Mouse (Mus musculus): Measurements from ENCODE around the gene Als2. TPM values are rescaled to one million over a fixed set of nuclear protein-coding genes. Genes with fewer than 3 reads are reported as not detected.

Gene Als2
- polyA plus RNA-seq, 1 experiment from 2014 or later: 22.5 TPM

DNA sequence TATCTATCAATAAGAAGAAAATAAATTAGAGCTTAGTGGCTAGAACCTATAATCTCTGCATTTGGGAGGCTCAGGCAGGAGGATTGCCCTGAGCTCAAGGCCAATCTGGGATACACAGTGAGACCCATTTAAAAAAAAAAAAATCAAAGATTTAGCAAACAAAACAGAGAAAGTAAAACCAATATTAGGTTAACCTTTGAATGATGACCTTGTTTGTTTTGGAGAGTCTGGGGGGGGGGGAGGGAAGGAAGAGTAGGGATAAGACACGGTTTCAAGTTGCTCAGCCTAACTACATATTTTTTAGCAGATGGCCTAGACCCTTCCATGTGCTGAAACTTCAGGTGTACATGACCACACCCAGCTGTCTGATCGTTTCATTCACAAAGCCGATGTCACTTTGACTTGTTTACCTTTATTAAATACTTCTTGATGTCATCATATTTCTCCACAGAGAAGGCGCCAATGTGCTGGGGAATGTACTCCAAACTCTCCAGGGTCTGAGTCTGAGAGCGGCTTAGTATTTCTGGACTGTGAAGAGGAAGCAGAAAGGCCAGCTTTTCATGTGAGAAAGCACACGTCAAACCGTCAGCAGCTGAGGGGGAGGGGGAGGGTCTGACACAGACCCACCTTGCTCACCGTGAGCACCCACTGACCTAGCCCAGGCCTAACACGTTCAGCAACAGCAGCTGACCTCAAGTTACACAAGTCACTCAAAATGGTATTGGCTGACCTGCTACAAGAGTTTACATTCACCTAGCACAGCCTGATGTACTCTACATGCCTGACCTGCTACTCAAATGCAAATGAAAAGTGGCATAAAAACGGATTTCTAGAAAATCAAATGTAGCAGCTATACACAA lies 62.3 kb downstream of the Als2 start:
- H3K9ac ChIP-seq (replicated peaks): no peak overlapping the region
- peaks cover 54% of the 10 kb centered on the region for H3K36me3 ChIP-seq
- ATAC-seq (ENCODE audit: low FRiP score, low read depth): no peak
- H3K4me1 ChIP-seq: no peaks in the 10 kb centered on the region
- H3K4me3 ChIP-seq: no peak overlapping the region
- H3K4me2 ChIP-seq (replicated peaks): no peak overlapping the region
- H3K27ac ChIP-seq (replicated peaks): no peak overlapping the region
- WGBS: 84% methylated on average over 10 of the region's 10 CpGs
- no peaks in the 10 kb centered on the region for H3K27me3 ChIP-seq
- H3K9me3 ChIP-seq: no peaks in the 10 kb centered on the region

DNA sequence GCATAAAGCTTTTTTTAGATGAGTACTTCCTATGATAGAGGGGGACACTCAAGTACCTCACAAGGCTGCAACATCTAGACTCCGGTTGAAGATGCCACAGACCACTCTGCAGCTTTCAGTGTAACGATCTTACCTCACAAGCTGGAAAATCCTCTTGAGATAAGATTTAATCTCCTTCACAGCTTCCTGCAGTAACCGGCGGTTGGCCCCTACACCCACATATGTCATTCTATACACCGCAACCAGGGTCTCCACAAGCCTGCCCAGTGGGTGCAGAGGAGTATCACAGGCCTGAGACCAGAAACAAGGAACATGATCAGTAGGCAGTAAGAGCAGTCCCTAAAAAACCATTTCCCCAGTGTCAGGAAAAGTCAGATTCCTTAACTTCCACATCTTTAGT lies 64.0 kb downstream of the Als2 start:
- H3K4me1 ChIP-seq: no peaks in the 10 kb centered on the region
- no peak overlapping the region for H3K4me2 ChIP-seq (replicated peaks)
- H3K9me3 ChIP-seq: no peaks in the 10 kb centered on the region
- 85% methylated on average over 5 of the region's 5 CpGs for WGBS
- H3K36me3 ChIP-seq: peaks cover 47% of the 10 kb centered on the region
- ATAC-seq (ENCODE audit: low FRiP score, low read depth): no peak
- H3K9ac ChIP-seq (replicated peaks): no peak overlapping the region
- H3K27me3 ChIP-seq: no peaks in the 10 kb centered on the region
- no peak overlapping the region for H3K4me3 ChIP-seq
- no peak overlapping the region for H3K27ac ChIP-seq (replicated peaks)

DNA sequence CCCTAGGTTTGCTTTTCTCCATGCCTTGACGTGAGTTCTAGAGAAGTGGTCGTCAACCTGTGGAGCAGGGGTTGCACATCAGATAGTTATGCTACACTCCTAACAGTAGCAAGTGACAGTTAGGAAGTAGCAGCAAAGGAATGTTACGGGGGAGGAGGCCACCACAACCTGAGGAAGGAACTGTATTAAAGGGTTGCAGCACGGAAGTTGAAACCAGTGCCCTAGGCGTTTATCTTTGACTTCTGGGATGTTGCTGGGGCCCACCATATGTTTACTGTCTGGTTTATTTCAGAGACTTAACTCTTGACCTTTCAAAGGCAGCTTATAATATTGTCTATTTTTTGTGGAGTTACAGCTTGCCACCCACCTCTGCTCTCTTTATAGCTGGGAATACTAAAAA lies 65.2 kb downstream of the Als2 start:
- ATAC-seq (ENCODE audit: low FRiP score, low read depth): no peak
- Histone ChIP-seq H3K9ac (replicated peaks) (no peak overlapping the region), H3K27me3 (no peaks in the 10 kb centered on the region), H3K27ac (replicated peaks) (no peak overlapping the region), H3K4me3 (no peak overlapping the region), H3K36me3 (peaks cover 45% of the 10 kb centered on the region), H3K9me3 (no peaks in the 10 kb centered on the region), H3K4me2 (replicated peaks) (no peak overlapping the region), H3K4me1 (no peaks in the 10 kb centered on the region)
- 83% methylated on average over 5 of the region's 5 CpGs for WGBS

DNA sequence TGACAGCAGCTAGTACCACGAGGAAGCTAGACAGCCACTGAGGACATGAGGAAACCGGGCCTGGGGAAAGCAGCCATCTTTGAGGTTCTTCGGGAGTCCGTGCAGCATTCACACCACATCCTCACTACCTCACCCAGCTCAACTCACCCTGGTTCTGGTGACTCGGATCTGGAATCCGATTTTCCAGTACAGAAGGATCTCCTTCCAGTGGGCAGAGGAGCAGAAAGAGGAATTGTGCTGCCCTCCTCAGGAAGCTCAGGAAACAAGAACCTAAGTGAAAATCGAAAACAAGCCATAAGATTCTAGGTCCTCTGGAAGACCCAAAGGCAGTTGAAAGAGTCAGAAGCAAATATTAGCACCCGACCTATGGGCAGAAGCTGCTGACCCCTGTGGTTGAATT lies 66.7 kb downstream of the Als2 start:
- Histone ChIP-seq H3K27ac (replicated peaks) (no peak overlapping the region), H3K4me1 (no peaks in the 10 kb centered on the region), H3K4me2 (replicated peaks) (no peak overlapping the region), H3K9ac (replicated peaks) (no peak overlapping the region), H3K36me3 (peaks cover 44% of the 10 kb centered on the region), H3K27me3 (no peaks in the 10 kb centered on the region), H3K9me3 (no peaks in the 10 kb centered on the region), H3K4me3 (no peak overlapping the region)
- no peak for ATAC-seq (ENCODE audit: low FRiP score, low read depth)
- WGBS: 77% methylated on average over 8 of the region's 8 CpGs

DNA sequence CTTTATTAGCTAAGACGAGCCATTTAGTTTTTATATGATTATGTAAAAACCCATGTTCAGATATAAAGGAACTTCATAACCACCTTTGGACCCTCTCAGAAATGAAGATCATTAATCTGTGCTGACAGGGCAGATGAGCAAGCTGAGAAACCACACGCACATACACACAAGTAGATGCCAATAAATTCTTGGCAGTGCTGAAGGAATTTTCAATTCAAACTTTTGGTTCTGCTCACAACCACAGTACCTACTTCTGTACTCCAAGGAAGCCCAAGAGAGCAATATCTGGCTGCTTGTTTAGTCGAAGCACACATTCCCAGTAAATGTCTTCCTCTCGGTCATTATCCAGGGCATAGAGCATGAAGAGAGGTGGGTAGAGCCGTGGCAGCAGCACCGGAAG lies 67.4 kb downstream of the Als2 start:
- no peaks in the 10 kb centered on the region for H3K9me3 ChIP-seq
- 92% methylated on average over 6 of the region's 6 CpGs for WGBS

DNA sequence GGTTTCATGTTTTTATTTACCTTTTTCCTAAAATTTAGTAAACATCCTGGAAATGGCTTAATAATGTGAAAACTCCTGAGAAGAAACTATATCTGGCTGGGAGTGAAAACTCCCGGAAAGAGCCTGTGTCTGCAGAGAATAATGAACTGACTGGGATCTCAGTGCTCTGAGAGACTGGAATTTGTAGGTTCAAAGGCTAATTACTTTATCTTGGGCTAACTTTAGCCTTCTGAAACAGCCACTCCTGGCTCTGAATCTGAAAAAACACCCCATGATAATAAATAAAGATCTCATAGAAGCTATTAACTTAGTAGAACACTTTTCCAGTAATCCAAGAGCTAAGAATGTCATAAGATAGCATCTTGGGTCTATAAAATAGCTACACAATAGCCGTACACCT lies 68.5 kb downstream of the Als2 start:
- WGBS: 92% methylated on average over 2 of the region's 2 CpGs
- no peak overlapping the region for H3K27ac ChIP-seq (replicated peaks)
- H3K4me1 ChIP-seq: 0 out of 2 replicates have a peak, but pooled peaks cover under 1% of the 10 kb centered on the region
- H3K9me3 ChIP-seq: no peaks in the 10 kb centered on the region
- no peak overlapping the region for H3K9ac ChIP-seq (replicated peaks)
- H3K4me2 ChIP-seq (replicated peaks): no peak overlapping the region
- H3K36me3 ChIP-seq: peaks cover 43% of the 10 kb centered on the region
- no peak for ATAC-seq (ENCODE audit: low FRiP score, low read depth)
- H3K27me3 ChIP-seq: no peaks in the 10 kb centered on the region
- no peak overlapping the region for H3K4me3 ChIP-seq

More for the DNA sequence above, 67.4 kb downstream of the Als2 start:
- peaks cover 44% of the 10 kb centered on the region for H3K36me3 ChIP-seq
- H3K4me3 ChIP-seq: no peak overlapping the region
- no peak overlapping the region for H3K27ac ChIP-seq (replicated peaks)
- no peak for ATAC-seq (ENCODE audit: low FRiP score, low read depth)
- H3K9ac ChIP-seq (replicated peaks): no peak overlapping the region
- no peaks in the 10 kb centered on the region for H3K27me3 ChIP-seq
- no peaks in the 10 kb centered on the region for H3K4me1 ChIP-seq
- no peak overlapping the region for H3K4me2 ChIP-seq (replicated peaks)

DNA sequence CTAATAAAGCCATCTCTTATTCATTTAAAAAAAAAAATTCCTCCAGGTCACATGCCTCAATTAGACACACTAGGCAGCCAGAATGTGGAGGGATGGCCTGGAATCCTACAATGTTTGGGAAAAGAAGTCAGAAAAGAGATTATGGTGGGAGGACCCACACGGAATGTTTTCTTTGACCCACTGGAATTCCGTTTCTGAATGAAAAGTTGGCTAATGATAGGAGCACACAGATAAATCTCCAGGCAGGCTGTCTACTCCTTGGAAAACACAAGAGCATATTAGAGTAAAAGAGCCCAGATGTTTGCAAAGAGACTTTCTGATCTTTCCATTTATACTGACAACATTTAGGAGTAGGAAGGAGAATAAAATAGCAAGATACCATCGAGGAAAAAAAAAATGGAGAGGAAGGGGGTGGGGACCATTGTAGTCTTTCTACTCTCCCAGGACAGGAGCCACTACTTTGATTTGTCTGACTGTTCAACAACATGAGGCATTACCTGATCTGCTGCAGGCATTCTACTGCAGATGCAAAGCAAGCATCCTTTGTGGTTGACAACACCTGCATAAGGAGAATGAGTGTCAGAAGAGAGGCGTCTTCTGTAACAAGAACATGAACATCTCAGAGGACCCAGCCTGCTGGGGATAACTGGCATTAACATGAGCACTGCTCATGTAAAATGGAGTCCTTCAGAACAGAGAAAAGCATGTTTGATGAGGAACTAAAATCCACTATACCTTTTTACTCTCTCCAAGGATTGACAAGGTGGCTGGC lies 69.2 kb downstream of the Als2 start:
- Histone ChIP-seq H3K4me1 (peaks cover 7% of the 10 kb centered on the region; the same call in 1 of the 2 replicates), H3K27ac (replicated peaks) (no peak overlapping the region), H3K27me3 (0 out of 2 replicates have a peak, but pooled peaks cover 4% of the 10 kb centered on the region), H3K9ac (replicated peaks) (no peak overlapping the region), H3K4me3 (no peak overlapping the region), H3K36me3 (peaks cover 42% of the 10 kb centered on the region), H3K4me2 (replicated peaks) (no peak overlapping the region), H3K9me3 (no peaks in the 10 kb centered on the region)
- ATAC-seq (ENCODE audit: low FRiP score, low read depth): no peak
- WGBS: 87% methylated on average over 4 of the region's 4 CpGs

DNA sequence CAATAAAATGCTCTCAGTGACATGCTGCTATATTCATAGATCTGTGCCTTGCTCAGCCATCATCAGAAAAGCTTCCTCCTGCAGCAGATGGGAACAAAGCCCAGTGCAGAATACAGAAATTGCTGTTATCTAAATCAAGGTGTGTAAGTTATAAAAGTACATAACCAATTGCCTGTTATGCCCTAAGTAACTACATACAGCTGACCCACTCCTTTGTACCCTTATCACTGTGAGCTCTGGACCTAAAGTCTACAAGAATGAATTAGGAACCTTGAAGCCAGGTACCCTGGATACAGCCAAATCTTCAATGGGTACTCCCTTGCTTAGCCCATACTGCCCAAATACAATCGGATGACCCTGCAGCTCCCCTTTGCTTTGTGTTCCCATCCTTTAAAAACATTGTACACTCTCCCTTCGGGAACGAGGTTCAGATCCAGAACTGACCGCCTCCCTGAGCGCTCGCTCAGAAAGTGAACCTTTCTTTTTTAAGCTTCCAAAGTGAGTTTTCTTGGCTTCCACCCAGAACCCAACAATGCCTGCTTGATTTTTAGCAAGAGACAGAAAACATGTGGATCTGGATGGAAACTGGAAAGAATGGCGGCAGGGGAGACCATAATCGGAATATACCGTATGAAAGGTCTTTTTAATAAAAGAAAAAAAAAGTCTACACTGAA lies 70.7 kb downstream of the Als2 start:
- 95% methylated on average over 9 of the region's 9 CpGs for WGBS
- ATAC-seq (ENCODE audit: low FRiP score, low read depth): no peak
- H3K27ac ChIP-seq (replicated peaks): no peak overlapping the region
- no peaks in the 10 kb centered on the region for H3K9me3 ChIP-seq
- no peak overlapping the region for H3K9ac ChIP-seq (replicated peaks)
- H3K4me1 ChIP-seq: peaks cover 7% of the 10 kb centered on the region; the same call in 1 of the 2 replicates
- 0 out of 2 replicates have a peak, but pooled peaks cover 4% of the 10 kb centered on the region for H3K27me3 ChIP-seq
- H3K4me2 ChIP-seq (replicated peaks): no peak overlapping the region
- H3K36me3 ChIP-seq: peaks cover 33% of the 10 kb centered on the region
- H3K4me3 ChIP-seq: no peak overlapping the region

DNA sequence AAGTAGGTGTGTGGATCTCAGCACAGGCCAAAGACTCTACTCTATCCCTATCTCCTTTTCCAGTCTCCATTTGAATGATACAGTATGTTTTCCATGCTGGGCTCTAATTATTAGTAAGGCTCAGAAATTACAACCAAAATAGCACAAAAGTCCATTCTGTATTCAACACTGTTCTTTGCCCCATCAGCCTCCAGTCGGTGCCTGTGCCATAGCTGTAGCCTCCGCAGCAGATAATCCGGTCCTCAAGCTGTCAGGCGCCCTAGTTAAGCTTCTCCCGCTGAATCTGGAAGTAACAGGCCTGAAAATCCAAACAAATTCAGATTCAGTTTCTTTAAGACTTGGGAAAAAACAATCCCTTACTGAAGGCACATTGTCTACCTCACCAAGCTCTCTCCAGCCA lies 73.1 kb downstream of the Als2 start:
- no peak overlapping the region; the same call in 1 of the 2 replicates for H3K27ac ChIP-seq (replicated peaks)
- H3K27me3 ChIP-seq: 0 out of 2 replicates have a peak, but pooled peaks cover 4% of the 10 kb centered on the region
- H3K4me3 ChIP-seq: no peak overlapping the region

DNA sequence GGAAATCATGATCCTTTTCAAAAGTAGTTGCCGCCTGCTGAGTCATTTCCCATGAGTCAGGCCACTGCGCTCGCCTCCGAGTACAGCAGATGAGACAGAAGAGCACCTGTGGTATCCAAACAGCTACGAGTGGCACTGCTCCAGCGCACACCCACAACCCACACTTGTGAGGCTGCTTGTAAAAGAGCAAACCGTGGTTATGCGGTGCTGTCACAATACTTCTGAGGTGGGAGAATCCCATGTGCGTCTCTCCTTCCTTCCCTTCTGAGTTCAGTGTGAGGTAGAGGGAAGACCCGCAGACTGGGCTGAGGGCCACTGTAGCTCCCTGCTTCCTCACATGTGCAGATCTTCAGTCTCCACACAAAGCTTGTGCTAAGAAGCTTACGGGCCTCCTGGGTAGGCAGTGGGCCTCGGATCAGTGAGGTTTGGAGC lies 74.0 kb downstream of the Als2 start, which contains the start of gene Mpp4:
Gene Mpp4 (minus strand): TSS at position 360 of the 432 bp plus-strand sequence.
- Histone ChIP-seq H3K4me3 (no peak within 1 kb of the TSS), H3K27ac (replicated peaks) (no peak within 1 kb of the TSS; the same call in 1 of the 2 replicates), H3K9me3 (no peaks in the 10 kb centered on the region), H3K4me2 (replicated peaks) (no peak within 1 kb of the TSS), H3K27me3 (0 out of 2 replicates have a peak, but pooled peaks cover 4% of the 10 kb centered on the region), H3K9ac (replicated peaks) (no peak within 1 kb of the TSS), H3K4me1 (peaks cover 7% of the 10 kb centered on the region; the same call in 1 of the 2 replicates), H3K36me3 (peaks cover 18% of the 10 kb centered on the region)
- ATAC-seq (ENCODE audit: low FRiP score, low read depth): no peak
- WGBS: 21% methylated on average over 12 of the region's 12 CpGs

More for the DNA sequence above, 73.1 kb downstream of the Als2 start:
- Histone ChIP-seq H3K4me2 (replicated peaks) (no peak overlapping the region), H3K9ac (replicated peaks) (no peak overlapping the region), H3K4me1 (peaks cover 7% of the 10 kb centered on the region; the same call in 1 of the 2 replicates), H3K9me3 (no peaks in the 10 kb centered on the region), H3K36me3 (peaks cover 23% of the 10 kb centered on the region)
- WGBS: 9% methylated on average over 5 of the region's 5 CpGs
- ATAC-seq (ENCODE audit: low FRiP score, low read depth): no peak

DNA sequence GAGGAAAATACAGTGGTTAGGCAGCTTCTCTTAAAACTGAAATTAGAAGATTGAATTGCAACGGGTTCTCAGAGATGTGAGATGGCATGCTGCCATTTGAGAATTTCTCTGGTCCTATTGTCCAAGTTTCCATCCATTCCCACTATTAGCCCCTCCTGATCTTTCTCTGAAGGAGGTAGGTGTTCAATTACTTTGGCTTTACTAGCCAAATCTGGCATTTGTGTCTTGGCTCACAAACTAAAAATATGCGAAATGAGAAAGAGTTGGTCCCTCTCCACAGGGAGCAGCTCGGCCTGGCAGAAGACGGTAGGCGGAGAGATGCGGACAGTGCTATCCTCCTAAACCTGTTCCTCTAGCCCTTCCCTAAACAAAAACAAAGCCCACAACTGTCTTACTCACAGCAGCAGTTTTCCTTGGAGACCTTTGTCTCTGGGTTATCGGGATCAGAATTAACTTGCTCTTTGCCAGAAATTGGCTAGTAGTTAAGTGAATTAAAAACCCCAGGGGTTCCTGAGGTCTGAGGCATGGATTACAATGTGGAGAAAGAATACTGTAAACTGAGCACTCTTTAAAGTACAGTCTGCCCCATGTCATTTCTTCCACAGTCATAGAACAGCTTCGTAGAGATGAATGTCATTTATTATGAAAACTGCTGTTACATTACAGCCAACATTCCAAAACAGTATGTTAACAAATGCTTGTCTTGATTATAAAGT lies 74.6 kb downstream of the Als2 start:
- no peak overlapping the region for H3K4me2 ChIP-seq (replicated peaks)
- 24% methylated on average over 8 of the region's 8 CpGs for WGBS
- H3K4me3 ChIP-seq: no peak overlapping the region
- 0 out of 2 replicates have a peak, but pooled peaks cover 4% of the 10 kb centered on the region for H3K27me3 ChIP-seq
- no peak overlapping the region for H3K27ac ChIP-seq (replicated peaks)
- no peak for ATAC-seq (ENCODE audit: low FRiP score, low read depth)
- H3K36me3 ChIP-seq: peaks cover 14% of the 10 kb centered on the region
- H3K4me1 ChIP-seq: peaks cover 7% of the 10 kb centered on the region; the same call in 1 of the 2 replicates
- no peak overlapping the region for H3K9ac ChIP-seq (replicated peaks)
- H3K9me3 ChIP-seq: no peaks in the 10 kb centered on the region

Data from midbrain, embryonic 12.5 days (tissue).